ENCODE assay signal across 26 mouse cellular contexts in genomic region chr2:51857226-51857625, GRCm38 (mm10).
DNase-seq lines count a peak whose midpoint lies in the region; ATAC-seq and TF ChIP-seq lines count a peak whose summit lies in the region.
"Had no signal": no experiment of that assay in that cellular context is flagged by ENCODE, and none has a peak within 500 bp of the region (broad histone marks: within the 10 kb centered on the region; RNA-seq: fewer than 3 reads in every experiment).

No protein-coding gene starts in this region.

- H3K36me3 ChIP-seq in lung, postnatal 0 days (ENCODE audit: insufficient read depth, low read length), result no peaks in the 10 kb centered on the region
- H3K36me3 ChIP-seq: heart, embryonic 12.5 days; limb, embryonic 15.5 days; midbrain, embryonic 12.5 days; neural tube, embryonic 15.5 days had no signal

- no peak overlapping the region for H3K4me2 ChIP-seq in lung, postnatal 0 days (replicated peaks; ENCODE audit: low read depth, low read length)
- H3K4me2 ChIP-seq: heart, embryonic 12.5 days; hindbrain, embryonic 14.5 days; limb, embryonic 15.5 days; lung, embryonic 14.5 days; midbrain, embryonic 12.5 days; neural tube, embryonic 15.5 days had no signal

- TF ChIP-seq CTCF in gastrocnemius, adult 2 months (IDR thresholded peaks at IDR 0.05), result no peak
- no peak for TF ChIP-seq CTCF in lung, postnatal 0 days (IDR thresholded peaks at IDR 0.05)
- no peak for TF ChIP-seq CTCF in embryonic fibroblast, embryonic 13.5 days (IDR thresholded peaks at IDR 0.05; ENCODE audit: borderline replicate concordance, insufficient read depth, low read length)

- intact Hi-C loops in gastrocnemius, adult 2 months (cut with DNase I), result no loop called here

- TF ChIP-seq POLR2A in embryonic fibroblast, embryonic 13.5 days (IDR thresholded peaks at IDR 0.05; ENCODE audit: low read depth, low read length), result no peak

- no peaks in the 10 kb centered on the region for H3K4me1 ChIP-seq in lung, postnatal 0 days (ENCODE audit: insufficient read depth, low read depth, low read length)
- H3K4me1 ChIP-seq in embryonic fibroblast, embryonic 13.5 days (ENCODE audit: control insufficient read depth, insufficient read depth, low read length), result peaks cover 2% of the 10 kb centered on the region; the same call in 1 of the 2 replicates
- H3K4me1 ChIP-seq: heart, embryonic 12.5 days; limb, embryonic 15.5 days; midbrain, embryonic 12.5 days had no signal

- ATAC-seq in lung, postnatal 0 days, result no peak
- ATAC-seq: forebrain, postnatal 0 days had no signal

- H3K9ac ChIP-seq in lung, postnatal 0 days (replicated peaks; ENCODE audit: low read depth), result no peak overlapping the region
- H3K9ac ChIP-seq: forebrain, postnatal 0 days; heart, embryonic 12.5 days; hindbrain, embryonic 14.5 days; limb, embryonic 15.5 days; liver, embryonic 14.5 days; lung, embryonic 14.5 days; midbrain, embryonic 12.5 days; neural tube, embryonic 15.5 days had no signal

- H3K9me3 ChIP-seq in lung, postnatal 0 days (ENCODE audit: low read length), result no peaks in the 10 kb centered on the region
- H3K9me3 ChIP-seq: heart, embryonic 12.5 days; limb, embryonic 15.5 days; midbrain, embryonic 12.5 days; neural tube, embryonic 15.5 days had no signal

- peak; percentile 22 for DNase-seq in gastrocnemius, adult 2 months
- no peak for DNase-seq in gastrocnemius, postnatal 10 days
- DNase-seq in lung, postnatal 25 days (ENCODE audit: low spot score), result peak; percentile 7
- no peak for DNase-seq in lung, postnatal 0 days (ENCODE audit: low spot score)
- DNase-seq in skeletal muscle tissue, adult 2 months (ENCODE audit: low read depth, low spot score), result peak; percentile 41
- DNase-seq in B cell, adult 2 months, result no peak
- DNase-seq: adrenal gland, postnatal 25 days; cerebellum, adult 11 months; cerebellum, postnatal 10 days; forebrain, postnatal 0 days; kidney, adult 2 months; layer of hippocampus, adult 9-11 months; left cerebral cortex, postnatal 4 days; lung, embryonic 14.5 days; right cerebral cortex, adult 18-20 months; thymus, adult 2 months; thymus, postnatal 4 days had no signal

- H3K27me3 ChIP-seq in lung, postnatal 0 days (replicated peaks; ENCODE audit: insufficient read depth, low read length), result no peaks in the 10 kb centered on the region
- H3K27me3 ChIP-seq: heart, embryonic 12.5 days; limb, embryonic 15.5 days; midbrain, embryonic 12.5 days; neural tube, embryonic 15.5 days had no signal

- no peak overlapping the region for H3K27ac ChIP-seq in gastrocnemius, adult 2 months
- no peak overlapping the region for H3K27ac ChIP-seq in lung, postnatal 0 days (ENCODE audit: low read length)
- peak overlapping the region; percentile 16; the same call in 1 of the 2 replicates for H3K27ac ChIP-seq in embryonic fibroblast, embryonic 13.5 days (ENCODE audit: insufficient read depth, low read length)
- H3K27ac ChIP-seq: hindbrain, embryonic 14.5 days; kidney, postnatal 0 days; limb, embryonic 15.5 days; liver, embryonic 14.5 days; midbrain, embryonic 12.5 days; neural tube, embryonic 15.5 days; stomach, postnatal 0 days had no signal

- no peak overlapping the region for H3K4me3 ChIP-seq in gastrocnemius, adult 2 months
- no peak overlapping the region for H3K4me3 ChIP-seq in lung, postnatal 0 days (ENCODE audit: low read depth, low read length)
- no peak overlapping the region for H3K4me3 ChIP-seq in embryonic fibroblast, embryonic 13.5 days (ENCODE audit: insufficient read depth, low read length)
- H3K4me3 ChIP-seq: heart, embryonic 12.5 days; limb, embryonic 15.5 days; midbrain, embryonic 12.5 days; neural tube, embryonic 15.5 days had no signal

- TF ChIP-seq EP300 in lung, postnatal 0 days (IDR thresholded peaks at IDR 0.05), result no peak

Comparison
In these comparisons a context has a peak if more than half of its experiments do, and no peak if none do; other contexts are left out.
1. DNase-seq: peak in gastrocnemius, adult 2 months (single experiment), lung, postnatal 25 days (single experiment) and skeletal muscle tissue, adult 2 months (single experiment); none in gastrocnemius, postnatal 10 days (single experiment), lung, postnatal 0 days (single experiment) and B cell, adult 2 months (0 of 2).